Mouse (Mus musculus) frontal cortex, adult (tissue): ENCODE data around the gene Gab1.

Experiments used
- ATAC-seq: cut with Nextera tagmentation; 2 replicates; pipeline ENCODE4 v1.9.2; 2017; ENCODE audit warnings: mild to moderate bottlenecking, moderate library complexity, mixed read lengths; ENCODE audit not compliant: low TSS enrichment

Gene Gab1

GRCm38 (mm10) chr8:80843744-80844434 is 36.4 kb downstream of the Gab1 start:
- no peak for ATAC-seq

- ATAC-seq, result no peak
These were observed 37.8 kb downstream of the Gab1 start for GRCm38 (mm10) chr8:80842514-80842913.

- no peak for ATAC-seq
These were observed 40.2 kb downstream of the Gab1 start for GRCm38 (mm10) chr8:80840090-80840489.

- no peak for ATAC-seq
These were observed 42.1 kb downstream of the Gab1 start for GRCm38 (mm10) chr8:80838199-80838598.

GRCm38 (mm10) chr8:80835401-80835800 is 44.9 kb downstream of the Gab1 start:
- ATAC-seq, result no peak

- no peak for ATAC-seq
These were observed 45.9 kb downstream of the Gab1 start for GRCm38 (mm10) chr8:80834443-80834842.

- ATAC-seq, result no peak
These were observed 47.8 kb downstream of the Gab1 start for GRCm38 (mm10) chr8:80832534-80832933.

GRCm38 (mm10) chr8:80831876-80832524 is 48.3 kb downstream of the Gab1 start:
- ATAC-seq, result no peak

- ATAC-seq, result no peak
These were observed 49.4 kb downstream of the Gab1 start for GRCm38 (mm10) chr8:80830724-80831566.

- no peak for ATAC-seq
These were observed 50.2 kb downstream of the Gab1 start for GRCm38 (mm10) chr8:80830141-80830540.

- no peak for ATAC-seq
These were observed 53.3 kb downstream of the Gab1 start for GRCm38 (mm10) chr8:80826996-80827395.

- ATAC-seq, result no peak
These were observed 55.2 kb downstream of the Gab1 start for GRCm38 (mm10) chr8:80825136-80825535.

- ATAC-seq, result no peak
These were observed 55.9 kb downstream of the Gab1 start for GRCm38 (mm10) chr8:80824426-80824825.

- ATAC-seq, result no peak
These were observed 57.1 kb downstream of the Gab1 start for GRCm38 (mm10) chr8:80823250-80823649.

- ATAC-seq, result no peak
These were observed 58.7 kb downstream of the Gab1 start for GRCm38 (mm10) chr8:80821367-80822225.

- no peak for ATAC-seq
These were observed 61.3 kb downstream of the Gab1 start for GRCm38 (mm10) chr8:80818978-80819377.

- no peak for ATAC-seq
These were observed 63.3 kb downstream of the Gab1 start for GRCm38 (mm10) chr8:80817065-80817464.

GRCm38 (mm10) chr8:80815179-80815578 is 65.1 kb downstream of the Gab1 start:
- no peak for ATAC-seq

GRCm38 (mm10) chr8:80814087-80814791 is 66.1 kb downstream of the Gab1 start:
- peak; percentile 52 for ATAC-seq

GRCm38 (mm10) chr8:80813439-80813838 is 66.9 kb downstream of the Gab1 start:
- ATAC-seq, result peak; percentile 62; the same call in 1 of the 2 replicates

- ATAC-seq, result no peak
These were observed 68.7 kb downstream of the Gab1 start for GRCm38 (mm10) chr8:80811591-80811991.
